Mouse (Mus musculus) midbrain, embryonic 14.5 days (tissue): ENCODE results near the gene Abce1. TPM values are rescaled to one million over a fixed set of nuclear protein-coding genes. Genes with fewer than 3 reads are reported as not detected.
"Not testable (repeated sequence)": the region's sequence is repeated elsewhere in the genome, so short reads cannot be mapped to it uniquely, and the experiment has no call there.

Experiments used
- ATAC-seq: fragments of 200-750 bp; cut with Nextera tagmentation; 2 replicates; pipeline ENCODE4 v1.8.0; 2017; ENCODE audit warnings: moderate number of reproducible peaks, moderate library complexity; ENCODE audit not compliant: low FRiP score, low TSS enrichment
- DNase-seq: peaks from one replicate; pipeline ENCODE4 v3.0.0-alpha.2; 2015
- H3K27ac ChIP-seq: fragments of 300-500 bp; sonication (generic); replicated peaks from 2 replicates; pipeline ENCODE4 v1.5.1; 2014; ENCODE audit warnings: mild to moderate bottlenecking, low read depth, low read length, moderate library complexity
- H3K27me3 ChIP-seq: fragments of 300-500 bp; sonication (generic); 2 replicates; pipeline ENCODE4 v1.6.1; 2014; ENCODE audit warnings: low read length, control low read depth, mixed read lengths; ENCODE audit not compliant: control insufficient read depth, insufficient read depth
- H3K36me3 ChIP-seq: fragments of 300-500 bp; sonication (generic); 2 replicates; pipeline ENCODE4 v1.6.1; 2014; ENCODE audit warnings: low read length, control low read depth; ENCODE audit not compliant: control insufficient read depth, insufficient read depth
- H3K4me1 ChIP-seq: fragments of 300-500 bp; sonication (generic); 2 replicates; pipeline ENCODE4 v1.6.1; 2014; ENCODE audit warnings: mild to moderate bottlenecking, antibody characterized with exemption, low read length, control low read depth; ENCODE audit not compliant: control insufficient read depth, insufficient read depth
- H3K4me2 ChIP-seq: fragments of 300-500 bp; sonication (generic); 2 replicates; pipeline ENCODE4 v1.6.1; 2014; ENCODE audit warnings: mild to moderate bottlenecking, low read length, moderate library complexity
- H3K4me3 ChIP-seq: fragments of 300-500 bp; sonication (generic); replicated peaks from 2 replicates; pipeline ENCODE4 v1.5.1; 2014; ENCODE audit warnings: low read depth, low read length
- H3K9ac ChIP-seq: fragments of 300-500 bp; sonication (generic); replicated peaks from 2 replicates; pipeline ENCODE4 v1.6.1; 2014; ENCODE audit warnings: mild to moderate bottlenecking, low read length, moderate library complexity
- H3K9me3 ChIP-seq: fragments of 300-500 bp; sonication (generic); 2 replicates; pipeline ENCODE4 v1.6.1; 2016; ENCODE audit warnings: low read length, control low read depth, mixed read lengths; ENCODE audit not compliant: control insufficient read depth
- WGBS: fragments of 180-500 bp; shearing (Covaris S2); extraction: QIAGEN DNeasy Blood & Tissue Kit; methylation state at CpG from one replicate; pipeline ENCODE4 v1.1.7; 2014; 5-methylcytosine and 5-hydroxymethylcytosine counted together
- polyA plus RNA-seq: library from polyadenylated mRNA; unstranded; fragments of >200 nt; fragmentation: Nextera tagmentation; extraction: Ambion mirVana; gene quantifications from 2 replicates; pipeline ENCODE4 v1.2.1, GENCODE M21; 2014

Abce1 gene
- polyA plus RNA-seq, 1 experiment from 2014 or later: 86.1 TPM

DNA sequence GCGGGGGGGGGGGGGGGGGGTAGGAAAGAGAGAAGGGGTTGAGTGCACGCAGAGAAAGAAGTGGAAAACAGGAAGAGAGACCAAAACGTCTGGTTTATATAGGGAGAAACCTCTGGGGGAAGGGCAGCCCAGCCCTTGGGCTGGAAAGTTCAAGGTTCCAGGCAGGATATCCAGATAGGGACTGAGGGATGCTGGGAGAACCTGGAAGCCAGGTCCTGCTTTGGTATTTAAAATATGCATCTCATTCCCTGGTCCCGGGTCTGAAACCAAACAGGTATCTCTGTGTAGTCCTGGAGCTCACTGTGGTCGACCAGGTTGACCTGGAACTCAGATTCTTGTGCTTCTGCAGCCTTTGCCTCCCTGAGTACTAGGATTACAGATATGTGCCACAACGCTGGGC is 1.1 kb upstream of the Abce1 start:
- no peaks in the 10 kb centered on the region for H3K27me3 ChIP-seq
- DNase-seq: no peak
- H3K36me3 ChIP-seq: peaks cover 27% of the 10 kb centered on the region
- H3K4me3 ChIP-seq: peak overlapping the region; percentile 85; the same call in 1 of the 2 replicates
- H3K4me1 ChIP-seq: peaks cover 3% of the 10 kb centered on the region; the same call in 1 of the 2 replicates
- H3K9ac ChIP-seq: no peak overlapping the region
- no peak for ATAC-seq
- H3K4me2 ChIP-seq: peak overlapping the region; percentile 78
- H3K27ac ChIP-seq: no peak overlapping the region
- 57% methylated on average over 6 of the region's 6 CpGs for WGBS
- no peaks in the 10 kb centered on the region for H3K9me3 ChIP-seq

DNA sequence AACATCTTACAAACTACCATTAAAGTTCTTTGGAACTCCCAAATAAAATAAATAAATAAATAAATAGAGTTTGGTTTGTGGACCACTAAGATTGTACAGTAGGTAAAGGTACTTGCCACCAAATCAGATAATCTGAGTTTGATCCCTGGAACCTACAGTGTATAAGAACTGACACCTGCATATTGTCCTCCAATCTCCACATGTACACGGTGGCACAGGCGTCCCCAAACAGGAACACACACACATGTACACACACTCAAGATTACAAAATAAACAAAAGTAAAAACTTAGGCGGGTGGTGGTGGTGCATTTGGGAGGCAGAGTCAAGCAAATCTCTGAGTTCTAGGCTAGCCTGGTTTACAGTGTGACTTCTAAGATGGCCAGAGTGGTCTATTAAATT is 4.9 kb downstream of the Abce1 start:
- 98% methylated on average over 3 of the region's 3 CpGs for WGBS
- DNase-seq (no peak), ATAC-seq (no peak)
- Histone ChIP-seq H3K4me2 (no peak overlapping the region), H3K27ac (no peak overlapping the region), H3K4me1 (peaks cover 3% of the 10 kb centered on the region; the same call in 1 of the 2 replicates), H3K9me3 (no peaks in the 10 kb centered on the region), H3K9ac (no peak overlapping the region), H3K36me3 (peaks cover 51% of the 10 kb centered on the region), H3K4me3 (no peak overlapping the region), H3K27me3 (no peaks in the 10 kb centered on the region)

DNA sequence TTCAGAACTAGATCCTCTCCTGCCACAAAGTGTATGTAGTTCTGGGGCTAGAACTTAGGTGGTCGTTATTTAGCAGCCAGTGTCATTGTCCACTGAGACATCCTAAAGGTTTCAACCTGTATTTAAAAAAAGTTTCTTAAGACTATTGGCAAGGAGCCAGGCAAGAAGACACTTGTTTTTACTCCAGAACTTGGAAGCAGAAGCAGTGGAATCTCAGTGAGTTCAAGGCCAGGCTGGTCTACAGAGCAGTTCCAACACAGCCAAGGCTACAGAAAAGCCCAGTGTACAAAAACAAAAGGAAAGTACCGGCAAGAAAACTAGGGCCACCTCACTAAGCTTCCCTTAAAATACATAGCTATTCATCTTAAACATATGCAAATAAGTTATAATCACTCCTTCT is 19.0 kb downstream of the Abce1 start:
- DNase-seq (no peak), ATAC-seq (no peak)
- H3K4me3 ChIP-seq: no peak overlapping the region
- no peaks in the 10 kb centered on the region for H3K27me3 ChIP-seq
- no peaks in the 10 kb centered on the region for H3K9me3 ChIP-seq
- H3K36me3 ChIP-seq: peaks cover 90% of the 10 kb centered on the region
- no peak overlapping the region for H3K4me2 ChIP-seq
- H3K4me1 ChIP-seq: no peaks in the 10 kb centered on the region
- H3K9ac ChIP-seq: no peak overlapping the region
- H3K27ac ChIP-seq: no peak overlapping the region
- WGBS: 85% methylated on average over 2 of the region's 2 CpGs

DNA sequence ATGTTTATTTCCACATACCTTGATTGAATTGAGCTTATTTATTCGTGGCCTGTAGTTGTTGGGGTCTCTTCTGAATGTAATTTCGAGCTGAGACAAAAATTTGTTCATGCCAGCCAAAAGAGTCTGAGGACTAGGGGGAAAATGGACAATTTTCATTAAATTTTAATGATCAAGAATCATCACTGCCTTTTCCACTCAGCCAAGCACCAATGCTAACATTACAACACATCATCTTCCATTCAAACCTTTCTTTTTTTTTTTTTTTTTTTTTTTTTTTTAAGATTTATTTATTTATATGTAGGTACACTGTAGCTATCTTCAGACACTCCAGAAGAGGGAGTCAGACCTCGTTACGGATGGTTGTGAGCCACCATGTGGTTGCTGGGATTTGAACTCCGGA is 25.6 kb downstream of the Abce1 start:
- not testable (repeated sequence) for H3K27me3 ChIP-seq, H3K4me2 ChIP-seq, H3K4me3 ChIP-seq, H3K9me3 ChIP-seq, ATAC-seq, H3K4me1 ChIP-seq, DNase-seq, H3K9ac ChIP-seq, H3K27ac ChIP-seq
- peaks cover 90% of the 10 kb centered on the region for H3K36me3 ChIP-seq
- 93% methylated on average over 5 of the region's 5 CpGs for WGBS

DNA sequence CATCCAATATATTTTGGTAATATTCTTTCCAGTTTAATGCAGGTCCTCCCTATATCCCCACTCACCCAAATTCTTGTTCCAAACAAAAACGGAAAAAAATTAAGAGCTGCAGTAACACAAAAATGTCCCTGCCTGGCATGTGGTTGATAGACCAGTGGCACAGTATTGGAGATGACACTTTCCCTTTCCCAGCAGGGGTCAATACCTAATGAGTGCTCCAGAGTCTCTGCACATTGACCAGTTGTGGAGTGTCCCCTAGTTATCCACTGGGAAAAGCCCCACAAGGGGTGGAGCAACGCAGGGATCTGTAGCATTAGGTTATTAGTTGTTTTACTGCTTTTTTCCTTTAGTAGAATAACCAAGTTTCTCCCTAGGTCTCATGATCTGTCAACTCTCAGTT is 30.6 kb downstream of the Abce1 start:
- H3K4me2 ChIP-seq: peak overlapping the region; percentile 54
- no peak overlapping the region for H3K27ac ChIP-seq
- peak overlapping the region; percentile 31; the same call in 1 of the 2 replicates for H3K9ac ChIP-seq
- peak overlapping the region; percentile 24 for H3K4me3 ChIP-seq
- H3K4me1 ChIP-seq: 0 out of 2 replicates have a peak, but pooled peaks cover 5% of the 10 kb centered on the region
- ATAC-seq (no peak), DNase-seq (peak; percentile 7)
- H3K36me3 ChIP-seq: peaks cover 44% of the 10 kb centered on the region
- H3K27me3 ChIP-seq: no peaks in the 10 kb centered on the region
- 34% methylated on average over 2 of the region's 2 CpGs for WGBS
- H3K9me3 ChIP-seq: no peaks in the 10 kb centered on the region

DNA sequence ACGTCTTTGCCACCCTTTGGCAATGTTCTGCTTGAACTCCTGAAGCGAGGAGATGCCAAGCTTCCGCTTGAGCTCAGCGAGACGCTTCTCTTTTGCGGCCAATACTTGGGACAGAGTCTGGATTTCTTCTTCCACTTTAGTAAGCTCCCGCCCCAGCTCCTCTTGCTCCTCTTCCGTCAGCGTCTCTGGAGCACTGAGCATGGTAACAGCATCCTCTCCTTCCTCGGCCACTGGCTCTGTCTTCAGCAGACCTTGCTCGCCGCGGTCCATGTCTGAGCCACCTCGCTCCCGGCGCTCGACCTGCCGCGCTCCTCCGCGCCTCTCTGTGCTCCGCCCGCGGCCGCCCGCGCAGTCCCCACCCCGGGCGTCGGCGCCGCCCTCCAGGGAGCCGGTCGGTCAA is 31.0 kb downstream of the Abce1 start:
- Histone ChIP-seq H3K4me1 (0 out of 2 replicates have a peak, but pooled peaks cover 5% of the 10 kb centered on the region), H3K27ac (no peak overlapping the region), H3K4me2 (peak overlapping the region; percentile 54), H3K36me3 (peaks cover 41% of the 10 kb centered on the region), H3K9me3 (no peaks in the 10 kb centered on the region), H3K9ac (peak overlapping the region; percentile 31; the same call in 1 of the 2 replicates), H3K27me3 (no peaks in the 10 kb centered on the region), H3K4me3 (peak overlapping the region; percentile 24)
- ATAC-seq: peak; percentile 43; the same call in 1 of the 2 replicates
- 6% methylated on average over 34 of the region's 34 CpGs for WGBS
- peak; percentile 32 for DNase-seq

DNA sequence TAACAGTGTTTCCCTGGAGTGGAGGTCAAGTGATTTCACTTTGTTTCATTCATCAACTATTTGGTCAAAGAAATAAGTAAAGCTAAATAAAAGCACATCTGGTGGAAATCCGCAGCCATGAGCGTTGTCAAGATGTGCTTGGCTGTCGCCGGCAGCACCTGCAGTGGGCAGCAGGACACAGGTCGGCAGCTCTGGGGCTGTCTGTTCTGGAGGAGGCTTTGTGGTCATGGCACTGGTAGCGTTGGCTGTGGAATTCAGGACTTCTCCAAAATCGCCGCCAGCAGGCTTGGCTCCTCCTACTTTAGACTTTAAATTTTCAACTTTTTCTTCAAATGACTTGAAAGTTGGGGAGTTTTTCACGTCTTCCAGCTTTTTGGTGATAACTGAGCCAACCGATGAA is 31.5 kb downstream of the Abce1 start:
- ATAC-seq, H3K27ac ChIP-seq, H3K27me3 ChIP-seq, DNase-seq, H3K9ac ChIP-seq, H3K4me1 ChIP-seq, H3K9me3 ChIP-seq, H3K4me3 ChIP-seq: not testable (repeated sequence)
- Histone ChIP-seq H3K4me2 (peak overlapping the region; percentile 54), H3K36me3 (peaks cover 43% of the 10 kb centered on the region)
- 29% methylated on average over 10 of the region's 10 CpGs for WGBS

DNA sequence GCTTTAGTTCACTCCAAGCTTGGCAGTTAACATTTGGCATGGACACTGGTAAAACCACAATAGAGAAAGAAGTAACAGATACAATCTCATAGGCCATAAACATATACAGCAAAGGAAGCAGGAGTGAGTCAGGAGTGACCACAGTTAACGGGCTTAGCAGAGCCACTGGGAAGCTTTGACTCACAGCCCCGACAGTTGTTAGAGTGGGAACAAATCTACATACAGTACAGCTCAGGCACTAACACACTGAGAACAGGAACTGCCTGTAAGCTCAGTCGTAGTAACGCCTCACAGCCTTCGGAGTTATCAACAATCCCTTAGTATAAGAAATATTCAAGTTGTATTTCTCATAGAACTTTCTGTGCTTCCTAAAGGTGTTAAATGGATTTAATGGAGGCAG is 32.5 kb downstream of the Abce1 start:
- Histone ChIP-seq H3K9ac (no peak overlapping the region), H3K4me1 (0 out of 2 replicates have a peak, but pooled peaks cover 5% of the 10 kb centered on the region), H3K27me3 (no peaks in the 10 kb centered on the region), H3K4me3 (no peak overlapping the region), H3K4me2 (no peak overlapping the region), H3K27ac (no peak overlapping the region), H3K9me3 (no peaks in the 10 kb centered on the region), H3K36me3 (peaks cover 41% of the 10 kb centered on the region)
- 69% methylated on average over 5 of the region's 5 CpGs for WGBS
- DNase-seq (no peak), ATAC-seq (no peak)

DNA sequence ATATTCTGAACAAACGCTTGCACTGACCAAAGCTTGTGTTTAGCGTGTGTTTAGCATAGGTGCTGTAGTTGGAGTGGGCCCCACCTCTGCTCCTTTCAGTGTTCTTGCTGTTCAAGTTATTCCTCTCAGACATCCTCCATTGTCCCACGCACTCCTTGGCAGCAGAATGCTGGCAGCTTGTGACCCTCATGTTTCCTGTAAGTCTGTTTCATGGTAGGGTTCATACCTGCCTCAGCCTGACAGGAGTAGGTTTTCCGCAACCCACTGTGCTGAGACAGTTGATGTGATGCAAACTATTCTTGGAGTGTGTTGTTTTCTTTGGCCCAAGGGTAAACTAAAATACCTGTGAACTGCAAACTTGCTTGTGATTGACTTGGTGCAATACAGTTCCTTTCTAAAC is 35.1 kb downstream of the Abce1 start:
- H3K36me3 ChIP-seq: peaks cover 41% of the 10 kb centered on the region
- H3K9ac ChIP-seq: no peak overlapping the region
- ATAC-seq (no peak), DNase-seq (no peak)
- no peaks in the 10 kb centered on the region for H3K27me3 ChIP-seq
- no peak overlapping the region for H3K4me2 ChIP-seq
- WGBS: 90% methylated on average over 4 of the region's 4 CpGs
- H3K4me3 ChIP-seq: no peak overlapping the region
- 0 out of 2 replicates have a peak, but pooled peaks cover 5% of the 10 kb centered on the region for H3K4me1 ChIP-seq
- H3K27ac ChIP-seq: no peak overlapping the region
- no peaks in the 10 kb centered on the region for H3K9me3 ChIP-seq
